Mouse (Mus musculus) stomach, postnatal 0 days (tissue): ENCODE results near the gene 1700080E11Rik. TPM values are rescaled to one million over a fixed set of nuclear protein-coding genes. Genes with fewer than 3 reads are reported as not detected.

Experiments used
- ATAC-seq: fragments of 200-750 bp; cut with Nextera tagmentation; 2 replicates; pipeline ENCODE4 v1.8.0; 2017; ENCODE audit not compliant: low FRiP score, low TSS enrichment
- DNase-seq: peaks from one replicate; pipeline ENCODE4 v3.0.0-alpha.2; 2016; ENCODE audit warnings: low spot score
- H3K27ac ChIP-seq: fragments of 300-500 bp; sonication (generic); replicated peaks from 2 replicates; pipeline ENCODE4 v1.5.1; 2014; ENCODE audit warnings: mild to moderate bottlenecking, control low read depth
- H3K27me3 ChIP-seq: fragments of 300-500 bp; sonication (generic); 2 replicates; pipeline ENCODE4 v1.6.1; 2014; ENCODE audit warnings: low read length; ENCODE audit not compliant: control insufficient read depth, insufficient read depth
- H3K36me3 ChIP-seq: fragments of 300-500 bp; sonication (generic); 2 replicates; pipeline ENCODE4 v1.6.1; 2014; ENCODE audit warnings: low read length, mixed read lengths; ENCODE audit not compliant: control insufficient read depth, insufficient read depth
- H3K4me1 ChIP-seq: fragments of 300-500 bp; sonication (generic); replicated peaks from 2 replicates; pipeline ENCODE4 v1.6.1; 2014; ENCODE audit warnings: antibody characterized with exemption; ENCODE audit not compliant: control insufficient read depth, insufficient read depth
- H3K4me2 ChIP-seq: fragments of 300-500 bp; sonication (generic); replicated peaks from 2 replicates; pipeline ENCODE4 v1.6.1; 2014; ENCODE audit warnings: low read depth, mild to moderate bottlenecking, control low read depth, moderate library complexity
- H3K4me3 ChIP-seq: fragments of 300-500 bp; sonication (generic); 2 replicates; pipeline ENCODE4 v1.5.1; 2014; ENCODE audit warnings: low read depth, low read length, control low read depth
- H3K9ac ChIP-seq: fragments of 300-500 bp; sonication (generic); 2 replicates; pipeline ENCODE4 v1.6.1; 2014; ENCODE audit warnings: mild to moderate bottlenecking, low read length, control low read depth, mixed read lengths
- H3K9me3 ChIP-seq: fragments of 300-500 bp; sonication (generic); 2 replicates; pipeline ENCODE4 v1.6.1; 2016; ENCODE audit warnings: low read length; ENCODE audit not compliant: control insufficient read depth
- CTCF ChIP-seq: IDR thresholded peaks from 2 replicates; pipeline ENCODE4 v1.5.1; 2016; ENCODE audit warnings: antibody characterized with exemption, low read depth, mild to moderate bottlenecking, moderate library complexity
- EP300 ChIP-seq: optimal IDR thresholded peaks from 2 replicates; pipeline ENCODE3; 2016; ENCODE audit warnings: antibody characterized with exemption
- WGBS: fragments of 180-500 bp; shearing (Covaris S2); extraction: QIAGEN DNeasy Blood & Tissue Kit; methylation state at CpG from one replicate; pipeline ENCODE4 v1.1.7; 2014; 5-methylcytosine and 5-hydroxymethylcytosine counted together
- polyA plus RNA-seq: library from polyadenylated mRNA; unstranded; fragments of >200 nt; fragmentation: Nextera tagmentation; extraction: Ambion mirVana; gene quantifications from 2 replicates; pipeline ENCODE4 v1.2.1, GENCODE M21; 2015

The 1700080E11Rik gene
- polyA plus RNA-seq, 1 experiment from 2014 or later: not detected

DNA sequence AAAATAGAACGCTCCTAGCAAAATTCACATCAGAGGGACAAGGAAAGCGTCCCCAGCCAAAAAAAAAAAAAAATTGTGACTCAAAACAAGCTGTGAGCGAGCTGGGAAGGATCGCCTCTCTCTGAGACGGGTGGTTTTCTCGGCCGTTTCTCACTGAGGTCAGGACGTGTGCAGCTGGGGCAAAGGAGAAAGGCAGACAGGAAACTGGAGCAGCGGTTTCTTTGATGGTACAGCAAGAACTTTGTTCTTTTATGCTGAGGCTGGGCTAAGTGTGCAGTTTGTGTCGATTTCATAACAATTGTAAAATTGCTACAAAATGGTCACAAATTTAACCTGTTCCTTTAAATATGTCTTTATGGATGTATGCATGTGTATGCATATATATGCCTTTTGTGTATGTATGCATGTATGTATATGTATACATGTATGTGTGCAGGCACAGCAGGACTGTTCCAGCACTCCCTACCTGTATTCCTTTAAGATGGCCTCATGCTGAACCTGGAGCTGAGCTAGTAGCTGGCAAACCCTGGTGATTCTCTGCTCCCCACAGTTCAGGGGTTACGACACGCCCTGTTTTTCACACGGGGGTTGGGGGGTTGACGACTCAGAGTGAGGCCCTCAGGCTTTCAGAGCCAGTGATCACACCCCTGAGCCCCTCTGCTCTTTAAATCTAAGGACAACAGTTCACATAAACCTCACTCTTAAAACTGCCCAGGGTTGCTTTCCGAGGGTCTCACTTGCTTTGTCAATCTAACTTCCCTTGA is 43.9 kb downstream of the 1700080E11Rik start:
- DNase-seq: no peak
- TF ChIP-seq EP300 (no peak), CTCF (no peak)
- Histone ChIP-seq H3K9me3 (no peaks in the 10 kb centered on the region), H3K4me2 (no peak overlapping the region), H3K27me3 (no peaks in the 10 kb centered on the region), H3K9ac (no peak overlapping the region), H3K36me3 (no peaks in the 10 kb centered on the region), H3K4me1 (no peaks in the 10 kb centered on the region), H3K27ac (no peak overlapping the region), H3K4me3 (no peak overlapping the region)
- no peak for ATAC-seq
- WGBS: 32% methylated on average over 15 of the region's 15 CpGs

Other genes with a start within 250 kb of the 1700080E11Rik start
- 63.3 and 65.9 TPM in 2 replicates for gene Mrpl3, start 91.9 kb downstream of the 1700080E11Rik start, polyA plus RNA-seq
- 17.7 and 21.0 TPM in 2 replicates for gene Nudt16, start 13.3 kb downstream of the 1700080E11Rik start, polyA plus RNA-seq